In the genomic region with DNA sequence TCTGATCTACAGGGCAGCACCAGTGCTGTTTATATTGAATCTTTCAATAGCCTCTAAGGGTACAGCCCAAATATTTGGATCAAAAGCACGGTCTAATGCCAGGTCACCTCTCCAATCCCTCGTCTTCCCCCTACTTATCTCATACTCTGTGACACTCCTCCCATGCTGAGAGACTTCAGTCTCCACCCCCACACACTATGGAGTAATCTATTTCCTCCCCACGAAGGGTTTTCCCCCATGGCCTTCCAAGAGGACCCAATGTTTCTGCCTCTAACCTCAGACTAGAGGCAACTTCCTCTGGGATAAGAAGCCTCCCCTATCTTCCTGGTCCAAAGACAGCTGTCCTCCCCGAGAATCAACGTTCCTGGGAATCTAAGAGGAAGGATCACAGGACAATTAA, we compare ENCODE assay signal across 1 mouse cellular context.
TF ChIP-seq lines count a peak whose summit lies in the region.

No protein-coding gene starts in this region.

TF ChIP-seq in MEL, 35 proteins besides CTCF, POLR2A, EP300 and RAD21:
- TF ChIP-seq TBP (IDR thresholded peaks at IDR 0.05; ENCODE audit: low read depth, low read length) = peak; percentile 45; the same call in 1 of the 2 replicates
- TF ChIP-seq JUND (IDR thresholded peaks at IDR 0.05; ENCODE audit: low read depth, low read length) = no peak
- TF ChIP-seq POLR2AphosphoS2 (IDR thresholded peaks at IDR 0.05; ENCODE audit: low read length) = no peak
- TF ChIP-seq UBTF (IDR thresholded peaks at IDR 0.05; ENCODE audit: borderline replicate concordance, insufficient read depth, low read depth, low read length) = no peak
- no peak for TF ChIP-seq HCFC1 (IDR thresholded peaks at IDR 0.05; ENCODE audit: low read depth, low read length)
- TF ChIP-seq MAZ (IDR thresholded peaks at IDR 0.05; ENCODE audit: low read depth, low read length) = no peak
- no peak for TF ChIP-seq USF1 (IDR thresholded peaks at IDR 0.05; ENCODE audit: low read depth, low read length)
- no peak for TF ChIP-seq CHD2 (IDR thresholded peaks at IDR 0.05; ENCODE audit: low read length)
- TF ChIP-seq NRF1 (IDR thresholded peaks at IDR 0.05; ENCODE audit: insufficient read depth, low read depth, low read length, poor library complexity, severe bottlenecking) = no peak
- TF ChIP-seq TCF12 (IDR thresholded peaks at IDR 0.05; ENCODE audit: low read depth, low read length) = no peak
- TF ChIP-seq MAX (IDR thresholded peaks at IDR 0.05; ENCODE audit: low read length) = 0 out of 2 replicates have a peak, but pooled peaks have one; percentile 28
- TF ChIP-seq BHLHE40 (IDR thresholded peaks at IDR 0.05; ENCODE audit: borderline replicate concordance, low read depth, low read length) = no peak
